Mouse (Mus musculus): ENCODE data around the gene Fermt3. TPM values are rescaled to one million over a fixed set of nuclear protein-coding genes. Genes with fewer than 3 reads are reported as not detected.

The Fermt3 gene
- polyA plus RNA-seq, 1 experiment from 2014 or later, result 6.7 TPM

DNA sequence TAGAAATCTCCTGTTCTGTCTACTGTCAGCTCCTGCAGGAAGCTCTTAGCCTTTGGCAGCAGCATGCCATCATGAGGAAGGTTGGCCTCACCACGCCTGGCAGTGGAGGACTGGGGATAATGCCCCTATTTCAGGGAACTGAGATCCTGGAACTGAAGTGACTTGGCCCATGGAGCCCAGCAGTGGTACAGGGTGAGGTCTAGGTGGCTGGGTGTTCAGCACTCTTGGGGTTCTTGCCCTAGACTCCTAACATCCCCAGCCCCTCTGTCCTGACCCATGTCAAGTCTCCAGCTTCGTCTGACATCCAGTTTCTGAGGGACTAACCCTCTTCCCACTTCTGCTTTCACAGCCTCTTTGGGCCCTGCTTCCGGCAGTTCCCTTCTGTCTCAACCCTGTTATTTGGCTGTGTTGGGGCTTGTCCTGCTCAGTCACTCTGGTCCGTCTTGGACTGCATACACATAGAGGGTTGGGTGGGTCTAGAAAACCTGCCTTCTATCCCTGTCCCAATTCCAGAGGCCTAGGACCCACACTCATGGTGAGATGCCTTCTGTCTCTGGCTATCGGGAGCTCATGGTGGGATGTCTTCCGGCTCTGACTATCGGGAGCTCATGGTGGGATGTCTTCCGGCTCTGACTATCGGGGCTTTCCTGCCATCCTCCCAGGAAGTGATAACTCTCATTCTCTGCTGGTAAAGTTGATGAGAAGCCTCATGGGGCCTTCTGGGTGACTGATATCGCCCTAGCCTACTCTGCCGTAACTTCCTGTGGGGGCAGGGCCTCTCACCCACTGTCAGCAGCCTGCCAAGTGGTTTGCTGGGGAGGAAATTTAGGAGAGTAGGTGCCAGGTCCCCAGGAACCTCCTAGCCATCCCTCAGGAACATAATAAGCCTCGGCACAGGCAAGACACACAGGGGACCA, 1.5 kb downstream of the Fermt3 start:
- no peak overlapping the region; the same call in 1 of the 2 replicates for H3K9ac ChIP-seq (ENCODE audit: low read length)
- no peak for DNase-seq (ENCODE audit: low spot score, missing footprints)
- no peaks in the 10 kb centered on the region for H3K4me1 ChIP-seq (ENCODE audit: control insufficient read depth, insufficient read depth, low read length)
- peaks cover 16% of the 10 kb centered on the region for H3K36me3 ChIP-seq (ENCODE audit: control insufficient read depth, insufficient read depth, low read length)
- H3K9me3 ChIP-seq (ENCODE audit: control insufficient read depth, low read length), result no peaks in the 10 kb centered on the region
- H3K27me3 ChIP-seq (ENCODE audit: control insufficient read depth, insufficient read depth, low read length), result no peaks in the 10 kb centered on the region
- no peak overlapping the region for H3K4me2 ChIP-seq
- ATAC-seq (ENCODE audit: low FRiP score), result no peak
- no peak overlapping the region for H3K4me3 ChIP-seq (ENCODE audit: low read depth, low read length)
- 86% methylated on average over 12 of the region's 12 CpGs for WGBS
- H3K27ac ChIP-seq (ENCODE audit: low read depth, low read length), result no peak overlapping the region

DNA sequence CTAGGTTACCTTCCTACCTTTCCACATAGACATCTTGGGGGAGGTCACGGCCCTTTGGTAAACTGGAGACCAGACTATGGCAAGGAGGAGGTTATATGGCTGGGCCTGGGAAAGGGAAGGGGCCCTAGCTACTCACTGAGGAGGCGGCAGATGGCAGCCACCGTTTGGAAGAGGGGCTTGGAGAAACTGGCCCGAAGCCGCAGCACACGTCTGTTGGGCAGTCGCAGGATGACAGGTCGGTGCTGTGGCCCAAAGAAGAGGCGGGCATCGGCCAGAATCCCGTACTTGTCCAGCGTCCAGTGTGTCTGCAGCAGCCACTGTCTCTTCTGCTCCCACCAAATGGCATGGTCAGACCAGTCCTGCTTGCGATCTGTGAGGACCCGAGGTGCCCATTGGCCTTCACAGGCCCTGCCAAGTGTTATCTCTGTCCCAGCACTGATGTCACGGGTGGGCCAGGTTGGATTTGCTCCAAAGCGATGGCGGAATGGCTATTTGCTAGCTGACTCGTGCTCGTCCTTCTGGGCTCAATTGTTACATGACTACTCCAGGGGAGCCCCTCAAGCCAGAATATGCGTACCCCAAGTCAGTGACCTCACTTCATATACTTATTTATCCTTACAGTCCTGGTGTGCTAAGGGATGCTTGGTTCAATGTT, 4.7 kb downstream of the Fermt3 start:
- Histone ChIP-seq H3K9ac (ENCODE audit: low read length) (no peak overlapping the region), H3K4me3 (ENCODE audit: low read depth, low read length) (no peak overlapping the region), H3K36me3 (ENCODE audit: control insufficient read depth, insufficient read depth, low read length) (0 out of 2 replicates have a peak, but pooled peaks cover 3% of the 10 kb centered on the region), H3K27me3 (ENCODE audit: control insufficient read depth, insufficient read depth, low read length) (no peaks in the 10 kb centered on the region), H3K4me2 (no peak overlapping the region), H3K27ac (ENCODE audit: low read depth, low read length) (no peak overlapping the region), H3K4me1 (ENCODE audit: control insufficient read depth, insufficient read depth, low read length) (no peaks in the 10 kb centered on the region), H3K9me3 (ENCODE audit: control insufficient read depth, low read length) (no peaks in the 10 kb centered on the region)
- ATAC-seq (ENCODE audit: low FRiP score) (no peak), DNase-seq (ENCODE audit: low spot score, missing footprints) (no peak)
- 93% methylated on average over 20 of the region's 20 CpGs for WGBS

DNA sequence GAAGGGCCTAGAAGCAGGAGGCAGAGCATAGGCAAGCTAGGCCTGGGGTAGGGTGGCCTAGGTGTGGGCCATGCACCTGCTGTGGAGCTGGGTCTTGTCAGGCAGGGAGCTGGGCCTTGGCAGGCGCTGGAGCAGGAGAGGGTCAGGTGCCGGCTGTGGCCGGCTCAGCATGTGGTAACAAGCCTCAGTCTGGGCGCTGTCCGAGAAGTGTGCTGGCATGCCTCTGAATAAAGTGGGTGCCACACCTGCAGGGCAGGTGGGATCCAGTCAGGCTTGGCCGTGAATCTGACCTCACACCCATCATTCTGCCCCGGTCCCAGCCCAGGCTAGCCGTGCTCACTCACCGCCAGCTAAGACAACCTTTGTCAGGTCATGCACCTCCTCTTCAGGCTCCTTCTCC, 5.3 kb downstream of the Fermt3 start:
- 85% methylated on average over 9 of the region's 9 CpGs for WGBS

DNA sequence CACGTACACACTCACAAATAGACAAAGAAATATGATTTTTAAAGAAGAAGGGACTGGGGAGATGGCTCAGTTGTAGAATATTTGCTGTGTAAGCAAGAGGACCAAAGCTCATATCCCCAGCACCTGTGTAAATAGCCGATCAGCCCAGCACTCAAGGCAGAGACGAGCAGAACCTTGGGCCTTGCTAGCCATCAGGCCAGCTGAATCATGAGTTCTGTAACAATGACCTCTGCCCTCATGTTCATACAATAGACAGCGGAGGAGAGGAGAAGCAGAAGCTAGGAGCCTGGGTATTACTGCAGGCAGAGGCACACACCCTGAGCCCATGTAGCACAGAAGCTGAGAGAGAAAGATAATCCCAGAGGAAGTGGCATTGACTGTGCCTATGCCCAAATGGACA, 6.8 kb downstream of the Fermt3 start:
- H3K4me1 ChIP-seq (ENCODE audit: control insufficient read depth, insufficient read depth, low read length), result no peaks in the 10 kb centered on the region
- no peak for DNase-seq (ENCODE audit: low spot score, missing footprints)
- no peak overlapping the region for H3K27ac ChIP-seq (ENCODE audit: low read depth, low read length)
- no peaks in the 10 kb centered on the region for H3K27me3 ChIP-seq (ENCODE audit: control insufficient read depth, insufficient read depth, low read length)
- WGBS, result 80% methylated on average over 4 of the region's 4 CpGs
- no peaks in the 10 kb centered on the region for H3K9me3 ChIP-seq (ENCODE audit: control insufficient read depth, low read length)
- ATAC-seq (ENCODE audit: low FRiP score), result no peak
- no peak overlapping the region for H3K4me3 ChIP-seq (ENCODE audit: low read depth, low read length)
- no peak overlapping the region for H3K9ac ChIP-seq (ENCODE audit: low read length)
- H3K36me3 ChIP-seq (ENCODE audit: control insufficient read depth, insufficient read depth, low read length), result 0 out of 2 replicates have a peak, but pooled peaks cover 3% of the 10 kb centered on the region
- no peak overlapping the region for H3K4me2 ChIP-seq

More for the DNA sequence above, 5.3 kb downstream of the Fermt3 start:
- Histone ChIP-seq H3K36me3 (ENCODE audit: control insufficient read depth, insufficient read depth, low read length) (0 out of 2 replicates have a peak, but pooled peaks cover 3% of the 10 kb centered on the region), H3K4me2 (no peak overlapping the region), H3K9ac (ENCODE audit: low read length) (no peak overlapping the region), H3K27ac (ENCODE audit: low read depth, low read length) (no peak overlapping the region), H3K4me3 (ENCODE audit: low read depth, low read length) (no peak overlapping the region), H3K9me3 (ENCODE audit: control insufficient read depth, low read length) (no peaks in the 10 kb centered on the region), H3K27me3 (ENCODE audit: control insufficient read depth, insufficient read depth, low read length) (no peaks in the 10 kb centered on the region), H3K4me1 (ENCODE audit: control insufficient read depth, insufficient read depth, low read length) (no peaks in the 10 kb centered on the region)
- DNase-seq (ENCODE audit: low spot score, missing footprints) (no peak), ATAC-seq (ENCODE audit: low FRiP score) (no peak)

DNA sequence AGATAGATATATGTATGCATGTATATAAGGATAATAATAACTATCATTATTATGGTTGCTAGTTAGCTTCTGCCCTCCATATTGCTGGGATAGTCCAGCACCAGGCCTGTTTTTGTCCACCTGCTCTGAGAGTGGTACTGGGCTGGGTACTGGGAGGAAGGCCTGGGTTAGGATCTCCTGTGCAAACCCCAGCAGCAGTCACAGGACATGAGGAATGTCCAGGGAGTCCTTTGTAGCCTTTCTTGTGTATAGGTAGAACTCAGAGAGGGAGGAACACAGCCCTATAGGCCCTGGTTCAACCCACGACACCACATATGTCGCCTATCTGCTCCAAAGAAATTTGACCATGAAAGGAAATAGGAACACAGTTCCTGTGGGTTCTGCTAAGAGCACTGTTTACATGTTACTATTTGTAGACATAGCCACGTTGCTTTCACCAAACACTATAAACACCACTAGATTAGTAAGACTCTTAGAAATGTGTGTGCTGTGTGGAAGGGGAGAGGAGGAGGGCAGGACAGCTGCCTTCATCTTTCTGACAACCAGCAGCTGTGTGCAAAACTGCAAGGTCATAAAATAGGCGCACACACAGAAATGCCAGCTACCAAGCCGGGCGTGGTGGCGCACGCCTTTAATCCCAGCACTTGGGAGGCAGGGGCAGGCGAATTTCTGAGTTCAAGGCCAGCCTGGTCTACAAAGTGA, 12.2 kb downstream of the Fermt3 start:
- no peaks in the 10 kb centered on the region for H3K9me3 ChIP-seq (ENCODE audit: control insufficient read depth, low read length)
- H3K36me3 ChIP-seq (ENCODE audit: control insufficient read depth, insufficient read depth, low read length), result no peaks in the 10 kb centered on the region
- H3K4me1 ChIP-seq (ENCODE audit: control insufficient read depth, insufficient read depth, low read length), result no peaks in the 10 kb centered on the region
- WGBS, result 85% methylated on average over 9 of the region's 9 CpGs
- H3K27me3 ChIP-seq (ENCODE audit: control insufficient read depth, insufficient read depth, low read length), result no peaks in the 10 kb centered on the region
- ATAC-seq (ENCODE audit: low FRiP score) (no peak), DNase-seq (ENCODE audit: low spot score, missing footprints) (no peak)
- H3K9ac ChIP-seq (ENCODE audit: low read length), result no peak overlapping the region
- no peak overlapping the region for H3K27ac ChIP-seq (ENCODE audit: low read depth, low read length)
- H3K4me2 ChIP-seq, result no peak overlapping the region
- no peak overlapping the region for H3K4me3 ChIP-seq (ENCODE audit: low read depth, low read length)

DNA sequence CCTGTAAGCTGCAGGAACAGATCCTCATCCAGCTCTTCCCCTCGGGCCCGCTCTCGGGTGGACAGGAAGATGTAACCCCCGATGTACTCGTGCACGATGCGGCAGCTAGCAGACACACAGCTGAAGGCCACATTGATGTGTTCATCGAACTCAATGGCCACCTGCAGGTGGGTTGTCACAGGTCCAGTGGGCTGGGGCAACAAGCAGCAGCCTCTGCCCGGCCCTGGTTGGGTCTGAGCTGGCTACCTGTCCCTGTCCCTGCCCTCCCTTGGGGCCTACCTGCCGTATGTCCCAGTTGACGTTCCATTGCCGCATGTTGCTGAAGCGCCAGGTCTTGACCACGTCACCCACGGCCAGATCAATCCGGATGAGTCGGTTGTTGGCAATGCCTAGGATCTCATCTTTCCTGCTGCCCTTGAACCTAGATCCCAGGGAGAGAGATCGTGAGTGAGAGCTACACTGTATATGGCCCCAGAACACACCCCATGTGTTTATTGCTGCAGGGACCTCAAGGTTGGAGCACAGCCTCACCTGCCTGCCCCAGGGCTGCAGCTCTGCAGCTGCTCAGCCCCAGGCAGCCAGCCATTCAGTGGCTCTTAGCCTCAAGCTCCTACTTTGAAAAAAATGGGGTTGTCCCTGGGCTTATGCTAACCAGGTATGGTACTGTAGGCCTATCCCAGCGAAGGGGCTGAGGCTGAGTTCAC, 19.8 kb downstream of the Fermt3 start:
- H3K9ac ChIP-seq (ENCODE audit: low read length), result no peak overlapping the region
- no peak overlapping the region for H3K4me3 ChIP-seq (ENCODE audit: low read depth, low read length)
- 93% methylated on average over 19 of the region's 19 CpGs for WGBS
- no peak for ATAC-seq (ENCODE audit: low FRiP score)
- no peaks in the 10 kb centered on the region for H3K9me3 ChIP-seq (ENCODE audit: control insufficient read depth, low read length)
- peaks cover 14% of the 10 kb centered on the region for H3K4me1 ChIP-seq (ENCODE audit: control insufficient read depth, insufficient read depth, low read length)
- DNase-seq (ENCODE audit: low spot score, missing footprints), result no peak
- no peak overlapping the region for H3K27ac ChIP-seq (ENCODE audit: low read depth, low read length)
- peaks cover 7% of the 10 kb centered on the region; the same call in 1 of the 2 replicates for H3K36me3 ChIP-seq (ENCODE audit: control insufficient read depth, insufficient read depth, low read length)
- no peak overlapping the region for H3K4me2 ChIP-seq
- H3K27me3 ChIP-seq (ENCODE audit: control insufficient read depth, insufficient read depth, low read length), result no peaks in the 10 kb centered on the region

DNA sequence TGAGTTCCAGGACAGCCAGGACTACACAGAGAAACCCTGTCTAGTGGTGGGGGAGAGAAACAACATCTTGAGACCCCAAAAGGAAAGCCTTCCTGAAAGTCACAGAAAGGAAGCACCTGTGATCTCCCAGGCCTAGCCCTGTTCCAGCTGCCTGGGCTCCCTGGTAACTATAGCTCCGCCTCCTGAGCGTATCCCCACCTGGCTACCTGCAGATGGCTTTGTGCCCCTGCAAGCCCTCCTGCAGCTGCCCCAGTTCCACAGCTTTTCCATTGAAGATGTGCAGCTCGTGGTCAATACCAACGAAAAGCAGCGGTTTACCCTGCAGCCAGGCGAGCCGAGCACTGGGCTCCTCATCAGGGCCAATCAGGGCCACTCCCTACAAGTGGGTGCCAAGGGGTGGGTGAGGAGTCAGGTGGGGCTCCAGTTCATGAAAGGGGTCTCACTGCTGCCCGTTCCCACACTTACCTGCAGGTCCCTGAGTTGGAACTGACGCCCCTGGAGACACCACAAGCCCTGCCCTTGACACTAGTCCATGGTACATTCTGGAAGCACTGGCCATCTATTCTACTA, 21.5 kb downstream of the Fermt3 start:
- WGBS, result 80% methylated on average over 9 of the region's 9 CpGs
- H3K4me2 ChIP-seq, result no peak overlapping the region
- peaks cover 7% of the 10 kb centered on the region; the same call in 1 of the 2 replicates for H3K36me3 ChIP-seq (ENCODE audit: control insufficient read depth, insufficient read depth, low read length)
- H3K4me3 ChIP-seq (ENCODE audit: low read depth, low read length), result no peak overlapping the region
- no peaks in the 10 kb centered on the region for H3K9me3 ChIP-seq (ENCODE audit: control insufficient read depth, low read length)
- H3K4me1 ChIP-seq (ENCODE audit: control insufficient read depth, insufficient read depth, low read length), result peaks cover 19% of the 10 kb centered on the region
- H3K9ac ChIP-seq (ENCODE audit: low read length), result no peak overlapping the region
- H3K27me3 ChIP-seq (ENCODE audit: control insufficient read depth, insufficient read depth, low read length), result no peaks in the 10 kb centered on the region
- DNase-seq (ENCODE audit: low spot score, missing footprints) (no peak), ATAC-seq (ENCODE audit: low FRiP score) (no peak)
- H3K27ac ChIP-seq (ENCODE audit: low read depth, low read length), result no peak overlapping the region

DNA sequence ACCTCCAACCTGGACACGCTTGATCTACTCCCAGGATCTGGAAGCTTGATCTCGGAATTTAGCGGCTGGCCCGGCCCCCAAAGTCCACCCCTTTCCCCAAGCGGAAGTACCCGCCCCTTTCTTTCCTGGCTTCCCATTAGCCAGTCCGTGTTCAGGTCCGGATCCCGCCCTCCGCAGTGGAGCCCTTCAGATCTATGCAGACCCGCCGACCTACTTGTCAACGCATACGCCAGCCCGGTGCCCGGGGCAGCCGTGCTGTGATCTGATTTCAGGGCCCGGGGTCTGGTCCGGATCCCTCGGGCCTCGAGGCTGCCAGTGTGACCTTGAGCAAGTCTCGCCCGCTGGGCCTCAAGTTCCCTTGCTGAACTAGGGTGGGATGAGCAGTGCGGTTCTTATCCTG, 23.3 kb downstream of the Fermt3 start, which contains the start of the genes Nudt22 and Trpt1:
TSS of gene Nudt22 (minus strand) at position 112 of the 400 bp plus-strand sequence.
TSS of gene Trpt1 (plus strand) at position 126 of the 400 bp plus-strand sequence.
- Histone ChIP-seq H3K4me2 (peak within 1 kb of the TSS; percentile 89), H3K4me3 (ENCODE audit: low read depth, low read length) (peak within 1 kb of the TSS; percentile 54), H3K36me3 (ENCODE audit: control insufficient read depth, insufficient read depth, low read length) (peaks cover 7% of the 10 kb centered on the region; the same call in 1 of the 2 replicates), H3K9me3 (ENCODE audit: control insufficient read depth, low read length) (no peaks in the 10 kb centered on the region), H3K27ac (ENCODE audit: low read depth, low read length) (peak within 1 kb of the TSS; percentile 35; the same call in 1 of the 2 replicates), H3K4me1 (ENCODE audit: control insufficient read depth, insufficient read depth, low read length) (peaks cover 22% of the 10 kb centered on the region), H3K27me3 (ENCODE audit: control insufficient read depth, insufficient read depth, low read length) (no peaks in the 10 kb centered on the region), H3K9ac (ENCODE audit: low read length) (peak within 1 kb of the TSS; percentile 75)
- peak; percentile 76 for ATAC-seq (ENCODE audit: low FRiP score)
- WGBS, result 1% methylated on average over 24 of the region's 24 CpGs
- peak; percentile 96 for DNase-seq (ENCODE audit: low spot score, missing footprints)

Data from midbrain, embryonic 11.5 days (tissue).